Mouse (Mus musculus): ENCODE measurements around the gene Ak4.

DNA sequence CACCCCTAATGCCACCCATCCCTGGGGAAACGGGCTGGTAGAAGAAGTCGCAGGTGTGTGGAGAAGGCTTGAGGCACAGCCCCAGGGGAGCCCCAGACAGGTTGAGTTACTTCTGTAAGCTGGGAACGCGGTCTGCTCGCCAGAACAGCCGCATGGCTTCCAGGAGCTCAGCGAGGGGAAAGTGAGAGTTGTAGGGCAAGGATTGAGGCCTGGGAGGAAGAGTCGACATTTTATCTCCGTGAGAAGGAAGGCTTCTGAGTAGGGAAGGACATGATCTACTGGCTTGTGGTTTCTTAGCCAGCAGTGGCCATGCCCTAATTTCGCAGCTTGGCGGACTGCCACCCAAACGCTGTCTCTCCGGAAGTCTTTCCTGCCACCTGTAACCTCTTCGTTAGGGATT is 78.3 kb downstream of the Ak4 start:
- TF ChIP-seq ZNF384 (IDR thresholded peaks at IDR 0.05; ENCODE audit: low read depth, low read length) = no peak
- no peak for TF ChIP-seq MAFK (IDR thresholded peaks at IDR 0.05; ENCODE audit: insufficient read depth, low read depth, low read length)

Measured in ES-E14 (cell line).